Mouse (Mus musculus): ENCODE measurements around the gene H2-Q6.
"Not testable (repeated sequence)": the region's sequence is repeated elsewhere in the genome, so short reads cannot be mapped to it uniquely, and the experiment has no call there.

H2-Q6 gene

GRCm38 (mm10) chr17:35424624-35425416, at the start of gene H2-Q6:
H2-Q6 (plus strand) TSS chr17:35424850.
- DNase-seq (ENCODE audit: low read depth), result peak; percentile 82

- DNase-seq (ENCODE audit: low read depth), result peak; percentile 97
Measured at GRCm38 (mm10) chr17:35379369-35379728, 45.3 kb upstream of the H2-Q6 start, which contains the start of gene H2-Q4. H2-Q4 (plus strand) TSS chr17:35379617.

- peak; percentile 76 for DNase-seq (ENCODE audit: low read depth)
Measured at GRCm38 (mm10) chr17:35379729-35380451, 44.8 kb upstream of the H2-Q6 start.

- peak; percentile 81 for DNase-seq (ENCODE audit: low read depth)
Measured at GRCm38 (mm10) chr17:35389796-35390195, 34.9 kb upstream of the H2-Q6 start.

- DNase-seq (ENCODE audit: low read depth), result peak; percentile 4
Measured at GRCm38 (mm10) chr17:35392671-35393070, 32.0 kb upstream of the H2-Q6 start.

GRCm38 (mm10) chr17:35393864-35394800, 30.5 kb upstream of the H2-Q6 start:
- DNase-seq (ENCODE audit: low read depth), result not testable (repeated sequence)

- DNase-seq (ENCODE audit: low read depth), result not testable (repeated sequence)
Measured at GRCm38 (mm10) chr17:35396956-35397355, 27.7 kb upstream of the H2-Q6 start.

GRCm38 (mm10) chr17:35413057-35413456, 11.6 kb upstream of the H2-Q6 start:
- DNase-seq (ENCODE audit: low read depth), result not testable (repeated sequence)

- DNase-seq (ENCODE audit: low read depth), result not testable (repeated sequence)
Measured at GRCm38 (mm10) chr17:35415273-35416129, 9.1 kb upstream of the H2-Q6 start.

- DNase-seq (ENCODE audit: low read depth), result no peak
Measured at GRCm38 (mm10) chr17:35418772-35419171, 5.9 kb upstream of the H2-Q6 start.

- not testable (repeated sequence) for DNase-seq (ENCODE audit: low read depth)
Measured at GRCm38 (mm10) chr17:35419564-35419963, 5.1 kb upstream of the H2-Q6 start.

- DNase-seq (ENCODE audit: low read depth), result peak; percentile 89
Measured at GRCm38 (mm10) chr17:35420206-35420810, 4.3 kb upstream of the H2-Q6 start.

- not testable (repeated sequence) for DNase-seq (ENCODE audit: low read depth)
Measured at GRCm38 (mm10) chr17:35421331-35421730, 3.3 kb upstream of the H2-Q6 start.

GRCm38 (mm10) chr17:35422360-35422759, 2.3 kb upstream of the H2-Q6 start:
- not testable (repeated sequence) for DNase-seq (ENCODE audit: low read depth)

- peak; percentile 44 for DNase-seq (ENCODE audit: low read depth)
Measured at GRCm38 (mm10) chr17:35423131-35423810, 1.4 kb upstream of the H2-Q6 start.

- peak; percentile 44 for DNase-seq (ENCODE audit: low read depth)
Measured at GRCm38 (mm10) chr17:35424106-35424505, 544 bp upstream of the H2-Q6 start.

GRCm38 (mm10) chr17:35425474-35425873, 824 bp downstream of the H2-Q6 start:
- DNase-seq (ENCODE audit: low read depth), result peak; percentile 69

- not testable (repeated sequence) for DNase-seq (ENCODE audit: low read depth)
Measured at GRCm38 (mm10) chr17:35428883-35429282, 4.2 kb downstream of the H2-Q6 start.

- not testable (repeated sequence) for DNase-seq (ENCODE audit: low read depth)
Measured at GRCm38 (mm10) chr17:35430671-35431070, 6.0 kb downstream of the H2-Q6 start.

- DNase-seq (ENCODE audit: low read depth), result not testable (repeated sequence)
Measured at GRCm38 (mm10) chr17:35432167-35432566, 7.5 kb downstream of the H2-Q6 start.

All from naive thymus-derived CD4-positive, alpha-beta T cell, adult 2 months (primary cell).